ENCODE assay signal across 18 mouse cellular contexts in the genomic region with DNA sequence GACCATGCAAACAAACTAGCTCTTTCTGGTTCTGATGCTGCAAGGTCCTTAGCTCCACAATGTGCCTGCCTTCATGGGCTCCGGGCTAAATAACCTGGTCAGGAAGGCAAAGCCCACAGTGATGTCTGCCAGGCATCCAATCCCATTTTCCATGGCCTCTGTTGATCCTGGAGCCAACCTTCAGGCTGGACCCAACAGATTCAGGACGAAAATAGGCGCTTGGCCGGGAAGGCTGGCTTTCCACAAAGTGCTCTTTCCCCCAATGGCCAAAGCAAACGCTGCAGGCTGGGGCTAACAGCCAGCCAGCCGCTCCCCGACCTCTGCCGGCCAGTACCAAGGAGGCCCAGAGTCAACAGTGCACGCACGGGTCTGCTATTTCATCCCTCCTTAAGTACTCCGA.
A peak's percentile ranks its signal among the peaks of the same experiment; 100 is the strongest.
DNase-seq lines count a peak whose midpoint lies in the region; ATAC-seq lines count a peak whose summit lies in the region.
"Had no signal": no experiment of that assay in that cellular context is flagged by ENCODE, and none has a peak within 500 bp of the region (broad histone marks: within the 10 kb centered on the region; RNA-seq: fewer than 3 reads in every experiment).

No protein-coding gene starts in this region.

- ATAC-seq in intestine, embryonic 16.5 days = no peak
- ATAC-seq: CD4-positive, CD25-positive, alpha-beta regulatory T cell, adult 4 months; forebrain, embryonic 13.5 days; lung, postnatal 0 days had no signal

- H3K9me3 ChIP-seq in intestine, embryonic 16.5 days (ENCODE audit: control insufficient read depth, low read length) = no peaks in the 10 kb centered on the region
- H3K9me3 ChIP-seq: embryonic facial prominence, embryonic 15.5 days; forebrain, embryonic 13.5 days; heart, embryonic 15.5 days; limb, embryonic 12.5 days had no signal

- no peaks in the 10 kb centered on the region for H3K4me1 ChIP-seq in intestine, embryonic 16.5 days (ENCODE audit: control insufficient read depth, insufficient read depth, low read length)
- H3K4me1 ChIP-seq: embryonic facial prominence, embryonic 15.5 days; heart, embryonic 15.5 days; limb, embryonic 12.5 days had no signal

- WGBS in intestine, embryonic 16.5 days = 45% methylated on average over 11 of the region's 11 CpGs

- H3K27me3 ChIP-seq in intestine, embryonic 16.5 days (replicated peaks; ENCODE audit: control insufficient read depth, insufficient read depth, low read length) = 0 out of 2 replicates have a peak, but pooled peaks cover 2% of the 10 kb centered on the region

- H3K4me2 ChIP-seq in intestine, embryonic 16.5 days (ENCODE audit: low read depth, low read length) = no peak overlapping the region
- H3K4me2 ChIP-seq: embryonic facial prominence, embryonic 15.5 days; forebrain, embryonic 13.5 days; heart, embryonic 15.5 days; limb, embryonic 12.5 days had no signal

- H3K27ac ChIP-seq in intestine, embryonic 16.5 days (ENCODE audit: low read length) = no peak overlapping the region
- H3K27ac ChIP-seq: embryonic facial prominence, embryonic 15.5 days; heart, embryonic 15.5 days; limb, embryonic 12.5 days; liver, embryonic 14.5 days; stomach, postnatal 0 days had no signal

- peak; percentile 85 for DNase-seq in heart, adult 11 months
- DNase-seq in heart, postnatal 4 days = no peak
- peak; percentile 8 for DNase-seq in kidney, postnatal 10 days
- no peak for DNase-seq in kidney, adult 9 months
- DNase-seq in embryo, embryonic 10 days (ENCODE audit: low spot score) = peak; percentile 25
- peak; percentile 30 for DNase-seq in embryo, embryonic 10.5 days (ENCODE audit: low spot score)
- DNase-seq: adrenal gland, adult 2 months; cerebellum, postnatal 25 days; thymus, postnatal 25 days had no signal

- no peak overlapping the region for H3K9ac ChIP-seq in intestine, embryonic 16.5 days (ENCODE audit: low read depth, low read length)
- H3K9ac ChIP-seq: embryonic facial prominence, embryonic 15.5 days; forebrain, embryonic 13.5 days; heart, embryonic 15.5 days; limb, embryonic 12.5 days; liver, embryonic 14.5 days had no signal

- no peak overlapping the region for H3K4me3 ChIP-seq in intestine, embryonic 16.5 days (ENCODE audit: low read length)
- H3K4me3 ChIP-seq: embryonic facial prominence, embryonic 15.5 days; forebrain, embryonic 13.5 days; heart, embryonic 15.5 days; limb, embryonic 12.5 days had no signal

- H3K36me3 ChIP-seq in intestine, embryonic 16.5 days (ENCODE audit: control insufficient read depth, insufficient read depth, low read length) = no peaks in the 10 kb centered on the region
- H3K36me3 ChIP-seq: embryonic facial prominence, embryonic 15.5 days; heart, embryonic 15.5 days; limb, embryonic 12.5 days had no signal

Comparison
In these comparisons a context has a peak if more than half of its experiments do, and no peak if none do; other contexts are left out.
1. DNase-seq: peak in heart, adult 11 months (single experiment), kidney, postnatal 10 days (single experiment), embryo, embryonic 10 days (single experiment) and embryo, embryonic 10.5 days (single experiment); none in heart, postnatal 4 days (single experiment) and kidney, adult 9 months (single experiment).